Mouse (Mus musculus): ENCODE measurements at regions not wholly inside any gene's neighbourhood (a gene's known extent, or its start where the extent isn't known, plus 50 kb on each side); places are given as distances from the start of the nearest gene placed in this dataset.

GRCm38 (mm10) chr3:83689068-83689976, 76.8 kb upstream of the Sfrp2 start:
- DNase-seq (ENCODE audit: extremely low spot score) = no peak

GRCm38 (mm10) chr3:83694505-83694904, 71.6 kb upstream of the Sfrp2 start:
- DNase-seq (ENCODE audit: extremely low spot score) = no peak

- no peak for DNase-seq (ENCODE audit: extremely low spot score)
These were observed 66.4 kb upstream of the Sfrp2 start for GRCm38 (mm10) chr3:83699751-83700150.

- peak; percentile 49 for DNase-seq (ENCODE audit: extremely low spot score)
These were observed 65.0 kb upstream of the Sfrp2 start for GRCm38 (mm10) chr3:83701075-83701474.

GRCm38 (mm10) chr3:83704559-83704958, 61.6 kb upstream of the Sfrp2 start:
- DNase-seq (ENCODE audit: extremely low spot score) = no peak

- DNase-seq (ENCODE audit: extremely low spot score) = no peak
These were observed 60.9 kb upstream of the Sfrp2 start for GRCm38 (mm10) chr3:83705253-83705652.

- no peak for DNase-seq (ENCODE audit: extremely low spot score)
These were observed 59.4 kb upstream of the Sfrp2 start for GRCm38 (mm10) chr3:83706531-83707243.

- DNase-seq (ENCODE audit: extremely low spot score) = no peak
These were observed 58.8 kb upstream of the Sfrp2 start for GRCm38 (mm10) chr3:83707278-83707677.

- no peak for DNase-seq (ENCODE audit: extremely low spot score)
These were observed 57.1 kb upstream of the Sfrp2 start for GRCm38 (mm10) chr3:83708973-83709372.

GRCm38 (mm10) chr3:83709531-83709930, 56.6 kb upstream of the Sfrp2 start:
- DNase-seq (ENCODE audit: extremely low spot score) = no peak

GRCm38 (mm10) chr3:83710995-83711541, 55.1 kb upstream of the Sfrp2 start:
- DNase-seq (ENCODE audit: extremely low spot score) = no peak

GRCm38 (mm10) chr3:83712355-83712754, 53.8 kb upstream of the Sfrp2 start:
- no peak for DNase-seq (ENCODE audit: extremely low spot score)

GRCm38 (mm10) chr3:83714572-83714971, 51.5 kb upstream of the Sfrp2 start:
- peak; percentile 14 for DNase-seq (ENCODE audit: extremely low spot score)

Data from embryo, embryonic 9.5 days (tissue).